Mouse (Mus musculus) telencephalon, adult 2 months (tissue): ENCODE measurements around the gene Slc7a5.

Experiments
- DNase-seq: peaks from one replicate; pipeline ENCODE4 v3.0.0-alpha.2; 2011; ENCODE audit warnings: low read depth, low spot score

The Slc7a5 gene

DNA sequence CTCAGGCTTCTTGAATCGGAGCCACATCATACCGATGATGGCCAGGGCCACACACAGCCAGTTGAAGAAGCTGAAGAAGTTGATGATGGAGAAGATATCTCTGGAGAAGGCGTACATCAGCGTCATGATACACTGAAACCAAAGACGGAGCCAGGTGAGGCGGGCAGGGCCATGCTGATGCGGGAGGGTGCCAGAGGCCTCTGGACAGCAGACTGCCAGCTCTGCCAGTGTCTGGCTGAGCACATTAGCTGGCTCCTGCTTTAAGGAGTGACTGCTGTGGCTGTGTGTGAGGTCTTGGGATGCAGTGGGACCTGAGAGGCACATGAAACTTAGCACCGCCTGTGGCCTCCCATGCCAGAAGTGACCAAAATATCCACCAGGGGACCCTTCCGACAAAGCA lies 22.5 kb downstream of the Slc7a5 start:
- DNase-seq, result no peak

- no peak for DNase-seq
Measured at GRCm38 (mm10) chr8:121884181-121884580, 23.3 kb downstream of the Slc7a5 start.

GRCm38 (mm10) chr8:121881921-121882320 lies 25.6 kb downstream of the Slc7a5 start:
- no peak for DNase-seq

DNA sequence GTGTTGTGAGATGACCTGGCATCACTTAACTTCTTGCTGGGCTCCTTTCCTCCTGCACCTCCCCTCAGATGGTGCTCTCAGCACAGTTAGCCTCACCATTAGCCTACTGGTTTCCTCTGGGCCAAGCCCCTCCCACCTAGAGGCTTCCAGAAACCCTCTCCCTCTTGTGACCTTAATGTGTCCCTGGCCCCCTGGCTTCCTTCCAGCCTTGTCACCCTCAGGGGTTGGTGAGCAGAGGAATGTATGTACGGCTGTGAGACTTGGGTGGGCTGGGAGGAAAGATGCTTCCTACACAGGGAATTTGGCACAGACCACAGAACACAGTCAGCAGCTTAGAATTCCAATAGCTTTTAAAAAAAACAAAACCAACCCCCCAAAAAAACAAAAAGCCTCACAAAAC lies 26.7 kb downstream of the Slc7a5 start:
- DNase-seq, result no peak

GRCm38 (mm10) chr8:121879712-121880111 lies 27.8 kb downstream of the Slc7a5 start:
- no peak for DNase-seq

DNA sequence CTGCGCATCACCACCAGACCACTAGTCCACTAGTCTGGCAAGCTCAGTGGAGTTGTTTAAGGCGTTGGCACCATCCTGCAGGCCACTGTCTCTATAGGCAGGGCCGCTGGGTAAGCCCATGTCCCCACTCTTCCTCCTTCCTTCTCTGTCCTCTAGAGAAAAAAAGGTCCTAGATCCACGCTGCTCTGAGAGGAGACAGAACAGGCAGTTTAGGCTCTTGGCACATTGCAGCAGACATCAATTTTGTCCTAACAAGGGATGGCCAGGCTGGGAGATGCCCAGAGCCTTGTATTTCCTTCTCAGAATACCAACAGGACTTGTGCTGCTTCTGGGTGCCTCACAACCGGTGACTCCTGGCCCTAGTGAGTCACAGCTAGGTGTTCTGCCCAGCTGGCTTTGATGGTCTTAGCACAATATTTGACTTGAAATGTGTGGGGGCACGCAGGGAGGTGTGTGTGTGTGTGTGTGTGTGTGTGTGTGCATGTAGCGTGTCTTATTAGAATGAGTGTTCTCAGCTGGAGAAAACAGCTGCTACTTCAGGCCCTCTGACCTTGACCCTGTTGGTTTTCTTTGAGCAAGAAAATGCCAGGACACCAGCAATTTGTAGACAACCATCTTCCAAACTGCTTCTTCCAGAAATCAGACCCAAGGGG lies 29.5 kb downstream of the Slc7a5 start:
- no peak for DNase-seq

DNA sequence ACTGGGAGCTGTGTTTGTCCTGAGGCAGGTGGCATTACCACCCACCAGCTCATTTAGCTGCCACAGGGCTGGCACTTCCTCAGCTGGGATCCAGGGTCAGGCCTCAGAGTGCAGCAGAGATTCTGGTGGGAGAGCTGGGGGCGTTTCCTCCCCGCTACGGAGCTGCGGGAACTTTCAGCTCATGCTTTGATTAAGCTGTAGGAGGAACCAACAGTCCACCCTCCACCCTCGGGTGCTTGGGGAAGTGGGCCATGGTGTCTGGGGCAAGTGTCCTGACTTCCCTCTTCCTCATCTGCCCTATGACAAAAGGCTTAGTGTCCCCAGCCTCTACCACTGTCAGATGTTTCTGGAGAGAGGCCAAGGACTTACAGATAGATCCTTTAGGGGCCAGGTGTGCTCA lies 30.3 kb downstream of the Slc7a5 start:
- no peak for DNase-seq

- DNase-seq, result no peak
Measured at GRCm38 (mm10) chr8:121875517-121875916, 32.0 kb downstream of the Slc7a5 start.

DNA sequence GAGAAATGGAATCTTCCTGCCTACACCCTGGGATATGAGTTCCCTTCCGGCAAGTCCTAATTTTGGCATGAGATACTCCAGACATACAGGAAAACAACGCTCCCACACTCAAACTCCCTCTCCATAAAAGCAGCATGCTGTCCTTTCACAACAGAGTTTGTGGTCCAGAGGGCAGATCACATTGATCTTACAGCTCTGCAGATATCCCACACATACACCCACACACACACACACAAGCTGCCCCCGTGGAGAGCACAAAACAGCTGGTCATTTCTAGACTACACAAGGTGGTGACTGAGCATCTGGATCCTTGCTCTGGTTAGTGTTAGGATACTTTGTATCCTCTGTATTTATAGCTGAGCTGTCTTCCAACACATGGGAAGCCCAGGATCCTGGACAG lies 32.4 kb downstream of the Slc7a5 start:
- DNase-seq, result peak; percentile 49

DNA sequence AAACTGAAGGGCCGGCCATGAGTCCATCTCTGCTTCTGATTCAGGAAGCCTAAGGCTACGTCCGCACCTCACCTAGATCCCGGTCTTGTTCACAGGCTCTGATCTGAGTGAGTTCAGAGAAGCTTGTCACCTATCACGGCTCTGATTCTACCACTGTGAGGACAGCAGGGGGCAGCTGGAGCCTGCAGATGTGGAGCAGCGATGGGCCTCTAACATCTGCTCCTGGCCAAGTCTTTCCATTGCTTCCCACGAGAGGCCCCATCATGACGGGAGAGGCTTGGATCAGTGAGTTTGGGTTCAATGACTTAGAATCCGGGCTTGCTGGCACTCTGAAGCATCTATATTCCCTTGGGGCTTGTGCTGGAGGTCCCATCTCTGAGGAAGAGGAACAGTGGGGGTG lies 33.5 kb downstream of the Slc7a5 start:
- DNase-seq, result no peak

GRCm38 (mm10) chr8:121871833-121872440 lies 35.6 kb downstream of the Slc7a5 start:
- no peak for DNase-seq

- no peak for DNase-seq
Measured at GRCm38 (mm10) chr8:121870190-121870589, 37.3 kb downstream of the Slc7a5 start.

- no peak for DNase-seq
Measured at GRCm38 (mm10) chr8:121868896-121869295, 38.6 kb downstream of the Slc7a5 start.

- no peak for DNase-seq
Measured at GRCm38 (mm10) chr8:121868196-121868595, 39.3 kb downstream of the Slc7a5 start.

DNA sequence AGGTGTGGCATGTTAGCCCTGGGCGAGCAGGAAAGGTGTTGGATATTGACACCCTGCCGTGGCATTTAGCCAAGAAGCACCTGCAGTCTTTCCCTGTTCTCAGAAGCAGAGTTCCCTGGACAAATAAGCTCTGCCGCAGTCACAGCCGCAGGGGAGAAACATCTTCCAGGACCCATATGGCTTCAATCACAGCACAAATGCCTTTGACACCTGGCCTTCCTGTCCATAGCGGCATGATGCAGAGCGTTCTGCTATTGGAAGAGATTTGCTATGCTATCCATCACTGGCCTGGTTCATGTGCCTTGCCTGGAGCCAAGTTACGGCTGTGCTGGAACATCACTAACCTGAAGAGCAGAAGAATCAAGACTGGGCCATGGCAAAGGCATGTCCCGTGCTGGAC lies 42.1 kb downstream of the Slc7a5 start:
- DNase-seq, result no peak

DNA sequence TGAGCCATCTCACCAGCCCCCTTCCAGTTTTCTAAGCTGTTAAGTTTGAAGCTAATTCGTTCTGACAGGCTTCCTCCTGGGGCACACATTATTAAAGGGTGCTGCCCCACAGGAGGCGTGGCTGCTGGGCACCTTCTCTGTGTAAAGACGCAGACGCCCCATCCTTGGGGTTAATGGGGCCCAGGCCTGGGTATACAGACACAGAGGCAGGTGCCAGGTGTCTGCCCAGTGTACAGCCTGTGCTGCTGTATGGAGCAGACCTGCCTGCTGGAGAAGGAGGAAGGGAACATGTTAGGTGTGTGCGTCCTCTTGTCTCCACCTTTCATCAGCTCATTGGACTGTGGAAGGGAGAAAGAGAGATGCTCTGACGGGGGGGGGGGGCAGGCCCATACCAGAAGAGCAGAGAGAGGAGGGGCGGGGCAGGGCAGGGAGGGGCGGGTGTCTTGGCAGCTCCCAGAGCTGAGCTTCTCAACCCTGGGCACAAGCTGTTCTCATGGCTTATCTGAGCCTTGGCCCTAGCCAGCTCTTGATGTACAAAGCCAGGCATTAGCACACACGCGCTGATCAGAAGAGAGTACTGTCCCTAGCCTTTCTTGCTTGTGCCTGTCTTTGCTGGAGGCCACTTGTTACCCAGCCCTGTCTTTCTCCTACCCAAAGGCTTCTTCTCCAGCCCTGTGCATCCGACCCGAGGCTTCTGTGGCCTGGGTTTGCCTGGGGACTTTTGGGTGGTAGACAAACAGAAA lies 45.5 kb downstream of the Slc7a5 start:
- DNase-seq, result no peak

- DNase-seq, result no peak
Measured at GRCm38 (mm10) chr8:121861276-121861675, 46.2 kb downstream of the Slc7a5 start.

GRCm38 (mm10) chr8:121857747-121858146 lies 49.7 kb downstream of the Slc7a5 start:
- DNase-seq, result no peak

GRCm38 (mm10) chr8:121857331-121857730 lies 50.2 kb downstream of the Slc7a5 start:
- no peak for DNase-seq

DNA sequence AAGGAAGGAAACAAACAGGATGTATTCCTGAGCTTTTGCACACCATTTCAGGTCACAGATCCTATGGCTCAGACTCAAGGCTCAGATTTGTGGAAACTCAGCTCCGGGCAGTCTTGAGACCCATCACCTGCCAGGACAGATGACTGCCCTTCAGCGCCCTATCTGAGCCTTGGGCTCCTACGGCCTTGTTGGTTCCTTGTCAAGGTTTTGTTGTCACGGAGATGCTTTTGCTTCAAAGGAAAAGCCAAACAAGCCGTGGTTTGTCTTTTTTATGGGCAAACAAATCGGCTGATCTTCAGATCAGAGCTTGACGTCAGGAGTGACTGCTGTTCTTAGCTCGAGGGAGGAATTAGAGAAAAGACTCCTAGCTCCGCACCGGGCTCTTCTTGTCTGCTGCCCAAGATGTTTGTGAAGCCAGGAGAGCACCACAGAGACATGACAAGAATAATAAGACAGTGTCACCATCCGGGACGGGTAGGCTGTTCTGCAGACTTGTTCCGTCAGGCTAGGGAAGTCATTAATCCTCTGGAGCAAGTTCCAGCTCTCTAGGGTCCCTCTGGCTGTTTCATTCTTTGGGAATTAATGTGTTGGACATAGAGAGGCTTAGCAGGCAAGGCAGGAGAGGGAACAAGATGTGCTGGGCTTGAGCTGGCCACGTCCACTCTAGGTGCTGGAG lies 51.3 kb downstream of the Slc7a5 start:
- DNase-seq, result no peak

- no peak for DNase-seq
Measured at GRCm38 (mm10) chr8:121853586-121853985, 53.9 kb downstream of the Slc7a5 start.

GRCm38 (mm10) chr8:121852464-121852863 lies 55.0 kb downstream of the Slc7a5 start:
- DNase-seq, result no peak
